Mouse (Mus musculus) mesoderm, embryonic 11.5 days (tissue): ENCODE data around the gene Nme9.

Source experiments
- DNase-seq: peaks from one replicate; pipeline ENCODE4 v3.0.0-alpha.2; 2012; ENCODE audit warnings: low read depth, low spot score

Gene Nme9

DNA sequence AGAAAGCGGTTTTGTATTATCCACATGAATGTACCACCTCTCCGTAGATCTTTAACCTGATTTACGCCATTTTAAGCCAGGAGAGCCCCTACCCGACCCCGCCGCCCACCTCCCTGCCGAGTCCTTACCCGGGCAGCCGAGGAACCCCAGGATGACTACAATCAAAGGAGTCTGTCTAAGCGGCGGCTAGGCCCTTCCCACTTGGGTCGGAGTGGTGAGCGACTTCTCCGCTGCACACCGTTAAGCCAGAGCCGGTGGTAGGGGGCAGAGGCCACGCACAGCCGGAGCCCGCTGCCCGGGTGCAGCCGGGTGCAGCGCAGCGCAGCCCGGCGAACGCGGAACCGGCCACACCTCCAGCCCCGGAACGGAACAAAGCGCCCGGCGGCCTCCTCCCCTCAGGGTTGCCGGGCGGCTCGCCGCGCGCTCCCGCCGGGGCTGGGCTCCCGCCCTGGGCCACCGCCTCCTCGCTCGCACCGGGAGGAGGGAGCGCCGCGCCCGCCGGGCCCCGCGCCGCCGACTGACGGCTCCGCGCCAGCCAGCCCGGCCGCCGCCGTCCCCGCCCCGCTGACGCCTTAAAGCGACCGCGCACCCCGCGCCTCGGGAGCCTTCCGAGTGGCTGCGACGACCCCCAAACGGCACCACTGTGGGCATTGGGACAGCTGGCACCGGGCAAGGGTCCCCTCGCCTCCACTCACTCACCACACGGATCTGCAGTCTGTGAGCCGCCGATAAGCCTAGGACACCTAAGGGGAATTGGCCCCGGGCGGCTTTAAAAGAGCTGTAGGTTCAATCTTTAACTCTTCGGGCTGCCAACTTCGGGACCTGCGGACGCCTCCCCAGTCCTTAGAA lies 14.9 kb upstream of the Nme9 start:
- peak; percentile 50 for DNase-seq

GRCm38 (mm10) chr9:99437031-99437764 lies 14.1 kb upstream of the Nme9 start, which contains the start of gene Mras:
TSS of gene Mras (minus strand) at chr9:99437381.
- DNase-seq: no peak

GRCm38 (mm10) chr9:99437781-99438565 lies 13.3 kb upstream of the Nme9 start:
- no peak for DNase-seq

DNA sequence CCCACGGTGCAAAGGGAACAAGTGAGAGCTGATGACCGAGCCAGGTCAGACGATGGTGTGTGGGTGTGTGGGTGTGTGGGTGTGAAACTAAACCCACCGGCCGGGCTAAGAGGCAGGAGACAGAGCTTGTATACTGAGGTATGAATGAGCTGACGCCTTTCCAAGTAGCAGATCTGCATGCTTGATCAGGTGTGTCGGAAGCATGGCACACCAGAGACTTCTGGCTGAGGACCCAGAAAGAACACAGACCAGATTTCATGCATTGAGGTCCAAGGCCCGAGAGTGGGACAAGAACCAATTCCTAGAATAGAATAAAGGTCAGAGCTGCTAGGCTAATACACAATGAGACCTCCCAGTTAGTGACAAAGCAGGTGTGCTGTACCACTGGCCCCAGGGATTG lies 12.2 kb upstream of the Nme9 start:
- no peak for DNase-seq

DNA sequence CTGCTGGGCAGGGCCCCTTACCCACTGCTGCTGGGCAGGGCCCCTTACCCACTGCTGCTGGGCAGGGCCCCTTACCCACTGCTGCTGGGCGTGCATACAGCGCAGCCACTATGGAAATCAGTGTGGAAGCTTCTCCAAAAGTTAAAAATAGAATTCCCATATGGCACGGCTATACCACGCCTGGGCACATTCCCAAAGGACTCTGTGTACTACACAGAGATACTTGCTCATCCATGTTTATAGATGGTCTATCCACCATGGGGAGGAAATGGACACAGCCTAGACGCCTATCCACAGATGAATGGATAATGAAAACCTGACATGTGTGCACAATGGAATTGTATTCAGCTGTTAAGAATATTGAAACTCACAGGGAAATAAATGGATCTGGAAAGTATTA lies 10.3 kb upstream of the Nme9 start:
- no peak for DNase-seq

- no peak for DNase-seq
Observed at GRCm38 (mm10) chr9:99441647-99442433, 9.4 kb upstream of the Nme9 start.

GRCm38 (mm10) chr9:99444590-99445178 lies 6.6 kb upstream of the Nme9 start:
- peak; percentile 65 for DNase-seq

- no peak for DNase-seq
Observed at GRCm38 (mm10) chr9:99446259-99446658, 5.0 kb upstream of the Nme9 start.

GRCm38 (mm10) chr9:99447323-99447722 lies 4.0 kb upstream of the Nme9 start:
- DNase-seq: no peak

DNA sequence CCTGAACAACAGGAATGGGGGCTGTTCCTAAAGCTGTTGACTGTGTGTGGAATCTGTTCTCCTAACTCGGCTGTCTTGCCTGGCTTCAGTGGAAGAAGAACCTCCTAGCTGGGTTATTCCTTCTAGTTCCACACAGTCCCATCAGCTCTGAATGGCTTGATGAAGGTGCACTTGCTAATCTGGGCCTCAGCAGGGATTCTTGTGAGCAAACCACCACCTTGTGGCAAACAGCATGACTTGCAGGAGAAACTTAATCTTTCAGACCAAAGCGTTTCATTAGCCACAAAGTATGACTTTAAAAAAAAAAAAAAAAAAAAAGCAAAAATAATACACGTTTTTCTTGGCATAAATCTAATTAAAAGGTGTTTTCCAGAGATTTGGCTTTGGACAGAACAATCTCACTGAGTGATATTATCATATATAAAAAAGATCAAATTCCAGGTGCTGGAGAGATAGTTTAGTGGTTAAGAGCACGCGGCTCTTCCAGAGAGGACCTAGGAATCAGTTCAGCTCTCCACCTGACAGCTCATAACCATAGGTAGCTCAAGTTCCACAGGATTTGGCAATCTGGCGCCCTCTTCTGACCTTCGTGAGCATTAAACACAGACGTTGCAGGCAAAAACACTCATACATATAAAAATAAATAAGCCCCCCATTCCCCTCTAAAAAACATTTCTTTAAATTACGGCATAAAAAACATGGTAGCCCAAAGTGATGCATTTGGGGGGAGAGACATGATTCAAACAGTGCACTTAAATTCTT lies 1.2 kb upstream of the Nme9 start:
- peak; percentile 39 for DNase-seq

- no peak for DNase-seq
Observed at GRCm38 (mm10) chr9:99454211-99454610, 2.9 kb downstream of the Nme9 start.

DNA sequence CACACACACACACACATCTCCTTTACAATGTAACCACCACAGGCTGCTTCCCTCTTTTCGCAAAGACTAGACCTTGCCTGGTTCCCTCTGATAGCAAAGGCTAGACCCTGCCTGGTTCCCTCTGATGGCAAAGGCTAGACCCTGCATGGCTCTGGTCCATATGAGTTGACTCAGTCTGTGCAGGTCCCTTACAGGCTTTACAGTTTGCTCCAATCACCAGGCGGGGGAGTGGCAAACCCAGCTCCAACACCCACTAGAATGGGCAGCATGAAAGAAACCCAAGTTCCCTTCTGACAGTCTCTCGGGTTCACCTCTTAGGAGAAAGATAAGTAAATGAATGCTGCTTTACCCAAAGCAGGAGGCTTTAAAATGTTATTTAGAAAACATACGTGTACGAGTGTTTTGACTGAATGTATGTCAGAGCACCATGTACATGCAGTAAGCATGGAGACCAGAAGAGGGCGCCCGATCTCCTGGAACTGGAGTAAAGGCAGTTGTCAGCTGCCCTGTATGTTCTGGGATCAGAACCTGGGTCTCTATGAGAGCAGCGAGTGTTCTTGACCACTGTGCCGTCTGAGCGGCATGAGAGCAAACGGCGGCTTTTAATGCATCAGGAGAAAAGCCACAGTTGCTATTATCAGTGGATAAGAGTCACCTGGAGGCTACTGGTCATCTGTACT lies 7.4 kb downstream of the Nme9 start:
- DNase-seq: peak; percentile 72

DNA sequence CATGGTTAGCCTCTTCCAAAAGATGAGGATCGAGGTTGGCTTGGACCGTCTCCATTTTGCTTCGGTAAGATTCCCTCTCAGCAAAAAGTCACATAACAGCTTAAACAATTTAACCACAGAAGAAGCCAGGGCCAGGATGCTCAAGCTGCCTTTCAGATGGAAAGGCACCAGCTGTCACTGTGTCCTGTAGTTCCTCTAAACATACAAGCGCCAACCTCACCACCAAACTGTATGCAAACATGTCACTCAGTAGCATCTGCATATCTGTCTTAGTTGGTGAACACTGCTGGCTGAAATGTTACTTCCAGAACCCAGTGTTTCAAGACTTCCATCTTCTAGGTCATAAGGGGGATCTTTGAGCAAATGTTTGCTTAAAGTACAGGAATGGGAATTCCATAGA lies 8.5 kb downstream of the Nme9 start:
- no peak for DNase-seq

- DNase-seq: no peak
Observed at GRCm38 (mm10) chr9:99464876-99465275, 13.6 kb downstream of the Nme9 start.

GRCm38 (mm10) chr9:99468572-99468971 lies 17.3 kb downstream of the Nme9 start:
- DNase-seq: no peak

GRCm38 (mm10) chr9:99469681-99470273 lies 18.5 kb downstream of the Nme9 start:
- DNase-seq: no peak

DNA sequence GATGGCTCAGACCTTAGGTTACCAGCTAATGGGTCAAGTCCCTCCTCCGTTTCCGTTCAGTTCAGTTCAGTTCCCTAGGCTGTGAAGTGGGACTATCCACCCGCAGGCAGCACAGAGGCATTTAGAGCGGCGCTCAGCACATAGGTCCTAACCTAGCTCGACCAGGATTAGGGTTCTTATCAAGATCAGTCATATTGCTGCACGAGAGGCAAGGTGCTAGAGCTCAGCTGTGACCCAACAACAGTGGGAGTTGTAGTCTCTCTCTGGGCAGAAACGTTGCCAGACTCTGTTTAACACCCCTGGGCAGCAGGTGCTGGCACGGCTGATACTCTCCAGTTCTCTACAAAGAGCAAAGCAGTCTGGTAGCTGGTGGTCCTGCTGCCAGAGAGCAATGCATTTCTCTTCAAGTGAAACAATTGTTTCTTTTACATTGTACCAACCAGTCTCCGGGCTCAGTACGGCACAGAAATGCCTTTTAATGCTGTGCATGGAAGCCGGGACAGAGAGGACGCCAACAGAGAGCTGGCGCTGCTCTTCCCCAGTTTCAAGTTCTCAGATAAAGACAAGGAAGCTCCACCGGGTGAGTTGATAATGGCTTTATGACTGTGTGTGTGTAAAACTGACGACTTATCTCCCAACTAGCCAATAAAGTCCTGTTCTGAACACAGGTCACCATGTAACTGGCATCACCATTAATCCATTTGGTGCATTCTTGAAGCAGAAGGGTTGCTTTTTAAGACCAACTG lies 19.2 kb downstream of the Nme9 start:
- no peak for DNase-seq

DNA sequence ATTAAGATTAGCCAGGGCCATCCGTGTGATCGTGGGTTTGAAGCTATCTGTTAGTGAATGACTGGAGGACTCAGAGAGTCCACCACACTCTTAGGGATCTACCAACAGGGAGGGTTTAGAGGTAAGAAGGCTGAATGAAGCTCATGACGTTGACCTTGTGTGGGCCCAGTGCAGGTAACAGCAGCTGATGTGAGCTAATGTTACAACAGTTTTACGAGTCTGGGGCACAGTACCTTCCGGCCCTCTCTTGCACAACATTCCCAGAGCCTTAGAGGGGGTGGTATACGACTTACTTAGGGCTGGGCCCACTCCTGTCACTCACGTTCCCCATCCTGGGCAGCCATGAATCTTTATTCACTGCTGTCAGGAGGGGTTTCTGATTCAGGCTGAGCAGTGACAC lies 20.1 kb downstream of the Nme9 start:
- DNase-seq: no peak
